Mouse (Mus musculus) adrenal gland, postnatal 25 days (tissue): ENCODE data around the gene Arf1. TPM values are rescaled to one million over a fixed set of nuclear protein-coding genes. Genes with fewer than 3 reads are reported as not detected.
A peak's percentile ranks its signal among the peaks of the same experiment; 100 is the strongest.
"Not testable (repeated sequence)": the region's sequence is repeated elsewhere in the genome, so short reads cannot be mapped to it uniquely, and the experiment has no call there.

Source experiments
- DNase-seq: peaks from one replicate; pipeline ENCODE4 v3.0.0; 2021; ENCODE audit warnings: mixed read lengths
- total RNA-seq: library from RNA; stranded (reverse); gene quantifications from 2 replicates; pipeline ENCODE4 v1.2.3, GENCODE M21; 2021

Arf1 gene
- total RNA-seq, 1 experiment from 2014 or later = 412 TPM

- no peak for DNase-seq
Observed at GRCm38 (mm10) chr11:59226787-59227603, 1.1 kb downstream of the Arf1 start.

- no peak for DNase-seq
Observed at GRCm38 (mm10) chr11:59226251-59226650, 1.8 kb downstream of the Arf1 start.

DNA sequence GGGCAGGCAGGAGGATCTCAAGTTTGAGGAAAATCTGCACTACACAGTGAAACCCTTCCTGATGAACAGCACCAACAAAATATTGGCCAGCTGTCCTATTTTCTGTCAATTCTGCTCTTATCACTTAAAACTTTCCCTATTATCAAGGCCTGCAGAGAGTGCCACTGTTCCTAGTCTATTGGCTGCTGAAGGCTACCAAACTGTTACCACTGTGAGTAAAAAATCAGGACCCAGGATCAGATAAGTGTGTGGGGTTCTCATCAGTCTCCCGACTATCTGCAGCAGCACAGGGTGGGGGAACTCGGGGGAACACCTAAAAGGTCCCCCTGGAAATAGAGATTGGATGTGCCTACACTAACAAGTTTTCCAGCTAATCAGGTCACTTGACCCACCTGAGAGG, 2.9 kb downstream of the Arf1 start:
- no peak for DNase-seq

DNA sequence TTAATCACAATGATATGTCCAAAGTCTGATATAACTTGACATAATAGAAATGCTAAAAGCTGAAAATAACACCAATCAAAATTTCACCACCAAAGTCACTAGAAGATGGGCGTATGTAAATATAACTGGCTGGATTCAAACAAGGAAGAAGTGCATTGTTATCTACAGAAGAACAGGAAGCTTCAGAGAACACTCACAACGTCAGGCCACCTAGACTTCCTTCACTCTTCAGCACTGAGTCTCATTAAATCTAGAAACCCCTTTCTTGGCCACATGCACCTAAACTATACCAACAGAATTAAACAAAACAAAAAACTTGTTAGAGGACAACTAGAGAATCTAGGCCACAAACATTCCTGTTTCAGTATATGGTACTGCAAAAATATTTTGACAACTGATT, 3.6 kb downstream of the Arf1 start:
- DNase-seq = no peak

GRCm38 (mm10) chr11:59224025-59224424, 4.0 kb downstream of the Arf1 start:
- no peak for DNase-seq

GRCm38 (mm10) chr11:59222306-59222705, 5.8 kb downstream of the Arf1 start:
- DNase-seq = no peak

DNA sequence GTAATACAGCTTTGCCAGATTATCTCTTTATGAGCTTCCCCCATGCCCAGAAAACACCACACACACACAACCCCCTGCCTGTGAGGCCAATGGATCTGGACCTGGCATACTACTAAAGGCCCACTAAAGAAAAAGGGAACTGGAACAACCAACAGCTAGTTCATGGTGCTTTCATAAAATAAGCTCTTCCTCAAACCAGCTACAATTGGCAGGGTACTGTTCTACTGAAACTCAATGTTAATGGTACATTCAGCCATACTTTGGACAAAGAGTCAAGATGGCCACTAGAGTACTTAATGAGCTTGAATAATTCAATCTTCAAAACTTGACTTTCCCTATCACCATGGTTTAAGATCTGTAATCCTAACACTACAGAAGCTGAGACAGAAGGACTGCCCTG, 6.5 kb downstream of the Arf1 start:
- no peak for DNase-seq

DNA sequence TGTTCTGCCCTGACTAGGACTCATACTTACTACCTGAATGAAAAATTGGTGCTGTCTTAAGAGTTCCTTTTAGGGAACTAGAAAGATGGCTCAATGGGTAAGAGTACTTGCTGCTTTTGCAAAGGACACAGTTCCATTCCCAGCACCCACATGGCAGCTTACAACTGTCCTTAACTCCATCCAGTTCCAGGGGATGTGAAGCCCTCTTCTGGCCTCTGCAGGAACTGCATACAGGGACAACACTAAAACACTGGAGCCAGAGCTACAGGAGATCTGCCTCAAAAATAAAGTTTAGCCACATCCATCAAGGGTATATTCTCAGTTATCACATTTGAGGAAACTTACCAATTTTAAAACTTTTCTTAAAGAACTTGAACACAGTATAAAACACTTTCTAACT, 9.0 kb downstream of the Arf1 start:
- no peak for DNase-seq

GRCm38 (mm10) chr11:59218389-59218998, 9.6 kb downstream of the Arf1 start:
- no peak for DNase-seq

- no peak for DNase-seq
Observed at GRCm38 (mm10) chr11:59216955-59217354, 11.1 kb downstream of the Arf1 start.

GRCm38 (mm10) chr11:59212892-59213494, 15.1 kb downstream of the Arf1 start:
- no peak for DNase-seq

GRCm38 (mm10) chr11:59212320-59212719, 15.8 kb downstream of the Arf1 start:
- not testable (repeated sequence) for DNase-seq

DNA sequence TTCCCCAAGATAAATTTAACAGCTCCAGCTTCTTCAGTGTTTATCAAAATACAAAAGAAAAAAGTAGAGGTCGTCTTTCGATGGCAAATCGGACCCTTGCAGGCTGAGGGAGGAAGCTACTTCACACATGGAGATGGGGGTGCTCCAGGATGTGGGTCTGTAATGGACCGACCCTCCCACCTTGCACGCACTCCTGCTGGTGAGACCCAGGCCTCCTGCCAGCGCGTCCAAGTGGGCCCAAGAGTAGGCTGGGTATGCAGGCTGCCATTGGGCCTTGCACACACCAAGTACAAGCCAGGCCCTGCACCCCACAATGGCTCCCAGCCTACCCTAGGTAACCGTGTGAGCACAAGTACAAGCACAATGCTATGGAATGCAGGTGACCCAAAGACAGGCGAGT, 16.5 kb downstream of the Arf1 start:
- not testable (repeated sequence) for DNase-seq

DNA sequence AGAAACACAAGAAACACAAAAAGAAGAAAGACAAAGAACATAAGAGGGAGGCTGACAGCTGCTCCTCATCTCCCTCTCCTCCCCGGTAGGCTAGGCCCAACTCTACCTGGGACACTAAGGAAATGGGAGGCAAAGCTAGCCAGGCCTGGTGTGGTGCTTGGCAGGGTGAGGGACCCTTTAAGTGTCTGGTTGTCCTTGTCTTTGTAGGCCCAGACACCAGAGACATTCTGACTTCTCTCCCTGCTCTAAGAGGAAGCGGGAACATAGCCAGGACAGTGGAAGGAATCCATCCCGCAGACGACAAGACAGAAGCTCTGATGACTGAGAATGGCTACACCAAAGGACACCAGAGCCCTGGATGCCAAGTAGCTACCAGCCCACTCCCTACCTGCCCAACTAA, 18.1 kb downstream of the Arf1 start:
- DNase-seq = no peak

- no peak for DNase-seq
Observed at GRCm38 (mm10) chr11:59209580-59209979, 18.5 kb downstream of the Arf1 start.

DNA sequence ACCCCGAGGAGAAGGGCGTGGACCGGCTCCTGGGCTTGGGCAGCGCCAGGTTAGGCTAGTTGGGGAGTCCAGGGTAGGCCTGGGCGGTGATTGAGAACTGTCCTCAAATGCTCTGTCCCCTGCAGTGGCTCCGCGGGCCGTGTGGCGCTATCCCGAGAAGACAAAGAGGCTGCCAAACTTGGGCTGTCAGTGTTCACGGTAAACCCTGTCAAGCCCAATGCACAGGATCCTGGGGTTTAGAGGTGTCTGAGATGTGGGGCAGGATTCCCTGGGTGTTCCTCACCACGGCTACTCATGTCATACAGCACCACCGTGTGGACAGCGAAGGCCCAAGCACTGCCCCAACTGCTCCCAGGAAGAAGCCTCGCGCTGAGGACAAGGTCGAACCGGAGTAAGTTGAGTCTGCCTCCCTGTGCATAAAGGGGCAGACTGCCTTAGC, 19.0 kb downstream of the Arf1 start:
- DNase-seq = peak; percentile 70

DNA sequence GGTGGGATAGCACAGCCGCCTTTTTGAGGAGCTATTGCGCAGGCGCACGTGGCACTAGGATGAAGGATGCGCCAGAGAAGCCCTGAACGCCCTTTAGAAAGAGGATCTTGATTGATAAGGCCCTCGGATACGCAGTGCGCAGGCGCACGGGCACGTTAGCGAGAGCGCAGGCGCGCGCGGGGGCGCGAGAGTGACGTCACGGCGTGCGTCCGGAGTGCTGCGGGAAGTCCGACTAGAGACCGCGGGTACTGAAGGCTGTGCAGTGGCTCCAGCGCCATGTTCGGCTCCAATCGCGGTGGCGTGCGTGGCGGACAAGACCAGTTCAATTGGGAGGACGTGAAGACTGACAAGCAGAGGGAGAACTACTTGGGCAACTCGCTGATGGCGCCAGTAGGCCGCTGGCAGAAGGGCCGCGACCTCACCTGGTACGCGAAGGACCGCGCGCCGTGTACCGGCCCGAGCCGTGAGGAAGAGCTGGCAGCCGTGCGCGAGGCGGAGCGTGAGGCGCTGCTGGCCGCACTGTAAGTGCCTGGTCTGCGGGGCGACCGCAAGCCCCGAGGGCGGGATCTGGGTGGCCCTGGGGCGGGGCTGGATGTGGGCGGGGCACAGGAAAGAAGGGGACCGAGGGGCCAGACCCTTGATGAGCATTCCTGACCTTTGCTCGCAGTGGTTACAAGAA, 19.8 kb downstream of the Arf1 start, which contains the start of gene 2310033P09Rik:
Gene 2310033P09Rik (plus strand): TSS at position 169 of the 679 bp plus-strand sequence.
- peak; percentile 92 for DNase-seq

DNA sequence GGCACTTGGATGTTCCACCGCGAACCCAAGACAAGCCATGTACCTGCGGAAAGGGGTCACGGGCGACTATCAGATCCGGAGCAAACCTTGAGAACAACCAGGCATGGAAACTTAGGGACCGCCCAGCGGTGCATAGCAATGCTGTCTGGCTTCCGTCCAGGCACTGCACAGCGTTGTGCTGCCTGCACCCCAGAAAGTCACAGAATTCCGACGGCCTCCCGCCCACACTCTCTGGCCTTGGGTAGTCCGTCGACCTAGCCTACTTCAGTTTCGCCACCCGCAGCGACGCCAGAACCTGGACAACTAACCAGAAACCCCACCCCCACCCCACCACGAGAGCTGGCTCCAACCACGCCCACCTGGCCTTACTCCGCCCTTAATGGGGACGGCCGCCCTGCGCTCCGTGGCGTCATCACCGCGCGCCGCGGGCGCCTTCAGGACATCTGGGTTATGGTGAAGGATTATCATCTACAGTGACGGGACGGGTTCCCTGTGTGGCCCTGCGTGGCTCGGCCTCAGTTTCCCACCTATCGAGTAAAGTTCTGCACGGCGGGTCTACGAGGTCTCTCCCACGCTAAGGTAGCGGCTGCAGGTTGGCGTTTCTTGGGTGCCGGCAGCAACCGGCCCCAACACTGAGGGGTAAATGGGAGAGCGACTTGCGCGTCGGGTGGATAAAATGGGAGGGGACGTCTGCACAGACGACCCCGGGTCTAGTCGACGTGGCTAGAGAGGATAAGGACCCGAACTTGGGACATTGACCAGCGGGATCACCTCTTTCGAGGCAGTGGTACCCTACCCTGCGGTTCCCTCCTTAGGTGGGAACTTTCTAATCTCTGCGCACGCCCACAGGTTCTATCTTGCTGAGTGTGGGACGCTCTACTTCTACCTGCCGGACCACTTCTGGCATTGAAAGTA, 25.7 kb downstream of the Arf1 start, which contains the start of gene Mrpl55:
Gene Mrpl55 (plus strand): TSS at position 406 of the 915 bp plus-strand sequence.
- peak; percentile 96 for DNase-seq

- no peak for DNase-seq
Observed at GRCm38 (mm10) chr11:59201216-59202002, 26.7 kb downstream of the Arf1 start.

DNA sequence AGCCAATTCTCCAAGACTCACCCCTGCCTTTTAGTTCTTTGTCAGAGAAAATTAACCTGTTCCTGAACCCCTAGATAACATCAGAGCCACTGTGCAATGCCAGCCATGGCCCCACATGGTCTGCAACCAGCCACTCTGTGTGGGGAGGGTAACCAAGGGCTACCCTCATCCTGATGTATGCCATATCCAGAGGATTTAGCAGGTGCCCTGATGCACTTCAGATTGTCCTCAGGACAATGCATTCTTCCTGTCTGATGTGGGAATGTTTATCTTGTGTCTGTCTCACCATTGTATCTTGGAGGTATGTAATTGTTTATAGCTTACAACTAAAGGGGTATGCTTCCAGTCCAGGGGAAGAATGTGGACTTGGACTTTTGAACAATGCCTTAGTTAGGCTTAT, 31.8 kb downstream of the Arf1 start:
- DNase-seq = no peak

GRCm38 (mm10) chr11:59192059-59192386, 36.0 kb downstream of the Arf1 start, which contains the start of gene Guk1:
Gene Guk1, minus strand, starts transcription at chr11:59192212.
- no peak for DNase-seq
